Mouse (Mus musculus) cerebellum, postnatal 36 days (tissue): Measurements from ENCODE around the gene Pdzd7.

Source experiments
- DNase-seq, 2 experiments: peaks; one replicate each; pipeline ENCODE4 v3.0.0; 2021 to 2022; ENCODE audit warnings: mixed read lengths in 2 of 2

The Pdzd7 gene

GRCm38 (mm10) chr19:45030746-45031693, 14.5 kb downstream of the Pdzd7 start:
- peak; percentile 85 to 86 for DNase-seq

GRCm38 (mm10) chr19:45030111-45030510, 15.4 kb downstream of the Pdzd7 start:
- peak; percentile 80 to 81 for DNase-seq

GRCm38 (mm10) chr19:45029571-45029970, 15.9 kb downstream of the Pdzd7 start:
- DNase-seq, result no peak

GRCm38 (mm10) chr19:45028746-45029145, 16.8 kb downstream of the Pdzd7 start:
- DNase-seq, result peak in 1 of 2 experiments; percentile 16

GRCm38 (mm10) chr19:45027848-45028247, 17.7 kb downstream of the Pdzd7 start:
- no peak for DNase-seq

- no peak for DNase-seq
Measured at GRCm38 (mm10) chr19:45026958-45027670, 18.4 kb downstream of the Pdzd7 start.

- peak in 1 of 2 experiments; percentile 22 for DNase-seq
Measured at GRCm38 (mm10) chr19:45025937-45026568, 19.5 kb downstream of the Pdzd7 start.

GRCm38 (mm10) chr19:45024775-45025174, 20.7 kb downstream of the Pdzd7 start:
- no peak for DNase-seq

GRCm38 (mm10) chr19:45023993-45024392, 21.5 kb downstream of the Pdzd7 start:
- DNase-seq, result no peak

- DNase-seq, result no peak
Measured at GRCm38 (mm10) chr19:45021362-45021761, 24.2 kb downstream of the Pdzd7 start.

GRCm38 (mm10) chr19:45020348-45020747, 25.2 kb downstream of the Pdzd7 start:
- DNase-seq, result no peak

GRCm38 (mm10) chr19:45018351-45018831, 27.1 kb downstream of the Pdzd7 start:
- peak; percentile 34 to 38 for DNase-seq

GRCm38 (mm10) chr19:45017909-45018308, 27.6 kb downstream of the Pdzd7 start:
- DNase-seq, result peak; percentile 66 to 80

- peak; percentile 85 for DNase-seq
Measured at GRCm38 (mm10) chr19:45017216-45017771, 28.2 kb downstream of the Pdzd7 start.

GRCm38 (mm10) chr19:45016341-45017215, 28.9 kb downstream of the Pdzd7 start:
- peak; percentile 82 to 83 for DNase-seq

- peak; percentile 71 to 74 for DNase-seq
Measured at GRCm38 (mm10) chr19:45015518-45016281, 29.8 kb downstream of the Pdzd7 start.

GRCm38 (mm10) chr19:45014981-45015402, 30.5 kb downstream of the Pdzd7 start:
- peak; percentile 65 to 66 for DNase-seq

- DNase-seq, result no peak
Measured at GRCm38 (mm10) chr19:45014335-45014971, 31.1 kb downstream of the Pdzd7 start, which contains the start of gene Lzts2. Gene Lzts2, plus strand, starts transcription at chr19:45014414.

- no peak for DNase-seq
Measured at GRCm38 (mm10) chr19:45013581-45014225, 31.8 kb downstream of the Pdzd7 start.

GRCm38 (mm10) chr19:45012636-45013035, 32.9 kb downstream of the Pdzd7 start:
- DNase-seq, result peak in 1 of 2 experiments; percentile 49
